Mouse (Mus musculus) kidney, postnatal 0 days (tissue): ENCODE measurements at regions not wholly inside any gene's neighbourhood (a gene's known extent, or its start where the extent isn't known, plus 50 kb on each side); places are given as distances from the start of the nearest gene placed in this dataset.
A peak's percentile ranks its signal among the peaks of the same experiment; 100 is the strongest.

Source experiments
- ATAC-seq: fragments of 200-750 bp; cut with Nextera tagmentation; replicated peaks from 2 replicates; pipeline ENCODE4 v1.8.0; 2017; ENCODE audit warnings: low read depth, moderate number of reproducible peaks, moderate TSS enrichment, moderate library complexity; ENCODE audit not compliant: low FRiP score
- DNase-seq: peaks from one replicate; pipeline ENCODE4 v3.0.0-alpha.2; 2016; ENCODE audit warnings: low spot score
- H3K27ac ChIP-seq: fragments of 300-500 bp; sonication (generic); 2 replicates; pipeline ENCODE4 v1.5.1; 2014; ENCODE audit warnings: mild to moderate bottlenecking
- H3K27me3 ChIP-seq: fragments of 300-500 bp; sonication (generic); 2 replicates; pipeline ENCODE4 v1.6.1; 2014; ENCODE audit warnings: low read length, mixed read lengths; ENCODE audit not compliant: insufficient read depth
- H3K36me3 ChIP-seq: fragments of 300-500 bp; sonication (generic); 2 replicates; pipeline ENCODE4 v1.6.1; 2014; ENCODE audit warnings: low read length, mixed read lengths; ENCODE audit not compliant: insufficient read depth
- H3K4me1 ChIP-seq: fragments of 300-500 bp; sonication (generic); replicated peaks from 2 replicates; pipeline ENCODE4 v1.6.1; 2014; ENCODE audit warnings: antibody characterized with exemption, low read length, mixed read lengths; ENCODE audit not compliant: insufficient read depth
- H3K4me2 ChIP-seq: fragments of 300-500 bp; sonication (generic); 2 replicates; pipeline ENCODE4 v1.6.1; 2014; ENCODE audit warnings: mild to moderate bottlenecking, low read length, moderate library complexity, mixed read lengths
- H3K4me3 ChIP-seq: fragments of 300-500 bp; sonication (generic); replicated peaks from 2 replicates; pipeline ENCODE4 v1.5.1; 2014; ENCODE audit warnings: low read depth, low read length
- H3K9ac ChIP-seq: fragments of 300-500 bp; sonication (generic); 2 replicates; pipeline ENCODE4 v1.6.1; 2014; ENCODE audit warnings: low read depth, low read length
- H3K9me3 ChIP-seq: fragments of 300-500 bp; sonication (generic); replicated peaks from 2 replicates; pipeline ENCODE4 v1.6.1; 2016; ENCODE audit warnings: low read length, inconsistent platforms, mixed read lengths
- CTCF ChIP-seq: IDR thresholded peaks from 2 replicates; pipeline ENCODE4 v1.5.1; 2016; ENCODE audit warnings: antibody characterized with exemption, low read depth, mild to moderate bottlenecking, moderate library complexity
- WGBS: fragments of 180-500 bp; shearing (Covaris S2); extraction: QIAGEN DNeasy Blood & Tissue Kit; methylation state at CpG from one replicate; pipeline ENCODE4 v1.1.7; 2014; 5-methylcytosine and 5-hydroxymethylcytosine counted together

GRCm38 (mm10) chr14:47827623-47828022 lies 179.4 kb downstream of the Ktn1 start:
- H3K36me3 ChIP-seq = no peaks in the 10 kb centered on the region
- ATAC-seq (no peak), DNase-seq (no peak)
- no peak overlapping the region for H3K4me3 ChIP-seq
- 0 out of 2 replicates have a peak, but pooled peaks cover 5% of the 10 kb centered on the region for H3K4me1 ChIP-seq
- H3K4me2 ChIP-seq = no peak overlapping the region
- TF ChIP-seq CTCF = no peak
- no peak overlapping the region for H3K27ac ChIP-seq
- 76% methylated on average over 2 of the region's 2 CpGs for WGBS
- H3K27me3 ChIP-seq = no peaks in the 10 kb centered on the region
- no peak overlapping the region for H3K9ac ChIP-seq
- H3K9me3 ChIP-seq = no peaks in the 10 kb centered on the region

- H3K9ac ChIP-seq = no peak overlapping the region
- H3K27me3 ChIP-seq = no peaks in the 10 kb centered on the region
- 79% methylated on average over 10 of the region's 10 CpGs for WGBS
- no peaks in the 10 kb centered on the region for H3K36me3 ChIP-seq
- DNase-seq (no peak), ATAC-seq (no peak)
- H3K4me1 ChIP-seq = no peaks in the 10 kb centered on the region
- TF ChIP-seq CTCF = no peak
- H3K9me3 ChIP-seq = no peaks in the 10 kb centered on the region
- no peak overlapping the region for H3K4me2 ChIP-seq
- no peak overlapping the region for H3K27ac ChIP-seq
- no peak overlapping the region for H3K4me3 ChIP-seq
Measured at GRCm38 (mm10) chr14:47833696-47834095, 185.4 kb downstream of the Ktn1 start.

DNA sequence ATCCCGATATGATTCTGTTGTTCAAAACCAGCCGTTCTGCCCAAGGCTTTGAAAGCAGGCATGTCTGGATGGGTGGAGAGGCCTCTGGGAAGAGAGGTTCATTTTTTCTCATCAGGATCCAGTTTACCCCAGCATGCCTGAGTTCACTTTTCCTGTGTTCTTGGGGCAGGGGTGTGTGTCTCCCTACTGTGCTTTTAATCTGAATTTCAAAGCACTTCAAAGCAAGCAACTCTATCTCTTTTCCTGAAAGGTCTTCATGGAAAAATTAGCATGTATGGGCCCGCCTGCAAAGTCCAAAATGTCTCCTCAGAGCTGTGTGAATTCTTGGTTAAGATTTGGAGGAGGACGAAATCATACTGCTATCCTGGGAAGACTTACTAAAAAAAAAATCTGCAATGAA lies 187.2 kb downstream of the Ktn1 start:
- WGBS = 89% methylated on average over 4 of the region's 4 CpGs
- TF ChIP-seq CTCF = no peak

DNA sequence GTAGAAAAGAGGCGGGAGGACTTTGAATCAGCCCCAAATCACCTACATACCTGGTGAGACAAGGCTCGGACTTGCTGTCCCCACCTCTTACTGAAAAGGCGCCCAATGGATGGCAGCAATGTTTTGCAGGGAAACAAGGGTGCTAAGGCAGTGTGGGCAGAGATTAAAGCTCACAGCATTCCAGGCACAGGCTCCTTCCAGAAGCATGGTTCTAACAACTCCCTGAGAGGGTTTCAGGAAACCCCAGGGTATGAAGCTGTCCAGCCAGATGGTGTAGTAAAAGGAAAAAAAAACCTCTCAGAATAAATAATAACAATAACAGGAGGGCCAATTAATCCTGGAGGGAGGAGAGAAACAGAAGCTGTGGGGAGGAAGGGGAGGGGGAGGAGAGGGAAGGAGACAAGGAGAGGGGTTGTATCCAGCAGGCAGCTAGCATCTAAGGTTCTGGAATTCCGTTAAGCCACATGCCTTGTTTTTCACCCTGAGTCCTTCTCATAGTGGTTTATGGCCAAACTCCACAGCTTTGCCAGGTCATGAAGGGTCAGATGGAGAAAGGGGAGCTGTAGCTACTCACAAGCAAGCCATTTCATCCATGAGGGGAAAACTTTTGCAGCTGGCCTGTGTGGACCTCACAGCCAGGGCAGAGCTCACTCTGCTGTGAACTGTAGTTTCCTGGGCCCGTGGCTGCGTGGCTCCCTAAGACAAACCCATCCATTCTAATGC lies 191.4 kb downstream of the Ktn1 start:
- Histone ChIP-seq H3K4me3 (no peak overlapping the region), H3K4me1 (no peaks in the 10 kb centered on the region), H3K4me2 (no peak overlapping the region), H3K9me3 (no peaks in the 10 kb centered on the region), H3K36me3 (no peaks in the 10 kb centered on the region), H3K9ac (no peak overlapping the region), H3K27me3 (no peaks in the 10 kb centered on the region), H3K27ac (peak overlapping the region; percentile 51; the same call in 1 of the 2 replicates)
- 44% methylated on average over 6 of the region's 6 CpGs for WGBS
- ATAC-seq = peak; percentile 25; the same call in 1 of the 2 replicates
- peak; percentile 84 for DNase-seq
- TF ChIP-seq CTCF = no peak

More for the DNA sequence above, 187.2 kb downstream of the Ktn1 start:
- Histone ChIP-seq H3K4me2 (no peak overlapping the region), H3K27me3 (no peaks in the 10 kb centered on the region), H3K9me3 (no peaks in the 10 kb centered on the region), H3K4me1 (no peaks in the 10 kb centered on the region), H3K4me3 (no peak overlapping the region), H3K36me3 (no peaks in the 10 kb centered on the region), H3K27ac (no peak overlapping the region), H3K9ac (no peak overlapping the region)
- DNase-seq (no peak), ATAC-seq (no peak)

DNA sequence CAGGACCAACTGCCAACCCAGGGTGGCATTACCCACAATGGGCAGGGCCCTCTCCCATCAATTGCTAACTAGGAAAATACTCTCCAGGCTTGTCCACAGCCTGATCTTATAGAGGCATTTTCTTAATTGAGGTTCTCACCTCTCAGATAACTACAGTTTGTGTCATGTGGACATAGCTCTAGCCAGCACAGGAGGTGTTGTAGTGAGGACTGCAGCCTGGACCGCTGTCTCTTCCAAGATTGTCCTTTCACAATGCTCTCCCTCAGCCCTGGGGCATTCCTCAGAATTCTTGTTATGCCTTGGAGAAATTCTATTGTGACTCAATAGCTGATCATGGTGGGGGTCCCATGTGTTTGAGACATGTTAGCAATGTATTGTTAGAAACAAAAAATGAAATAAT lies 196.1 kb downstream of the Ktn1 start:
- DNase-seq (no peak), ATAC-seq (no peak)
- Histone ChIP-seq H3K4me1 (no peaks in the 10 kb centered on the region), H3K4me2 (no peak overlapping the region), H3K27me3 (no peaks in the 10 kb centered on the region), H3K27ac (no peak overlapping the region), H3K4me3 (no peak overlapping the region), H3K9ac (no peak overlapping the region), H3K9me3 (no peaks in the 10 kb centered on the region), H3K36me3 (no peaks in the 10 kb centered on the region)
- no peak for TF ChIP-seq CTCF
- 87% methylated on average over 1 of the region's 1 CpGs for WGBS

- H3K27me3 ChIP-seq = no peaks in the 10 kb centered on the region
- no peak overlapping the region for H3K4me2 ChIP-seq
- TF ChIP-seq CTCF = no peak
- H3K36me3 ChIP-seq = no peaks in the 10 kb centered on the region
- H3K9ac ChIP-seq = no peak overlapping the region
- ATAC-seq = no peak
- H3K4me1 ChIP-seq = no peaks in the 10 kb centered on the region
- no peaks in the 10 kb centered on the region for H3K9me3 ChIP-seq
- no peak overlapping the region for H3K27ac ChIP-seq
- WGBS = 64% methylated on average over 4 of the region's 4 CpGs
- DNase-seq = no peak
- H3K4me3 ChIP-seq = no peak overlapping the region
Measured at GRCm38 (mm10) chr14:47848861-47849260, 200.6 kb downstream of the Ktn1 start.
